In the genomic region with DNA sequence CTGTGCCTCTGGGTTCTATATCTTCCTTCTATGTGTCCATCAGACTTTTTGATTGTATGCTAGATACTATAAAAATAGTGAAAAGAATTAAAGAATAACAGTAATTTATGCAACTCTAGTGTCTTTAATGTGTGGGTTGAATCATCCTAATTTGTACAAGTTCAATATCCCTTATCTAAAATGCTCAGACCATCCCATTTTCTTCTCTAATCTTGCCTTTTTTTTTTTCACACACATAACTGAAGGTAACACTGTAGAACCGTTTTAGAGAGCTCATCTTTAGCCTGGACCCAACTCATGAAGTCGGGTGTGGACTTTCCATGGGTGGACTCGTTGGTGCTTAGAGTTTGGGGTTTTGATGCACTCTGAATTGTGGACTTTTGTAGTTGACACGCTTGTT, we compare ENCODE assay signal across 17 mouse cellular contexts.
"Had no signal": no experiment of that assay in that cellular context is flagged by ENCODE, and none has a peak within 500 bp of the region (broad histone marks: within the 10 kb centered on the region; RNA-seq: fewer than 3 reads in every experiment).

No protein-coding gene starts in this region.

- H3K9me3 ChIP-seq: limb, embryonic 10.5 days; midbrain, embryonic 15.5 days; neural tube, embryonic 12.5 days; stomach, embryonic 15.5 days had no signal

- H3K4me3 ChIP-seq: layer of hippocampus, adult 2 months; left cerebral cortex, adult 2 months; limb, embryonic 10.5 days; midbrain, embryonic 15.5 days; neural tube, embryonic 12.5 days; stomach, embryonic 15.5 days had no signal

- DNase-seq: kidney, postnatal 10 days; kidney, postnatal 4 days; lung, adult 2 months; lung, postnatal 36 days; retina, postnatal 1 day; right cerebral cortex, postnatal 14 days; thymus, adult 2 months; thymus, postnatal 4 days had no signal

- ATAC-seq: intestine, postnatal 0 days; lung, postnatal 0 days; midbrain, embryonic 15.5 days had no signal

- H3K36me3 ChIP-seq: limb, embryonic 10.5 days; midbrain, embryonic 15.5 days; neural tube, embryonic 12.5 days; stomach, embryonic 15.5 days had no signal

- H3K27me3 ChIP-seq: midbrain, embryonic 15.5 days; neural tube, embryonic 12.5 days; stomach, embryonic 15.5 days had no signal

- H3K9ac ChIP-seq: midbrain, embryonic 15.5 days; neural tube, embryonic 12.5 days; stomach, embryonic 15.5 days had no signal

- H3K4me1 ChIP-seq: limb, embryonic 10.5 days; neural tube, embryonic 12.5 days; stomach, embryonic 15.5 days had no signal

- H3K27ac ChIP-seq: layer of hippocampus, adult 2 months; left cerebral cortex, adult 2 months; limb, embryonic 10.5 days; midbrain, embryonic 15.5 days; neural tube, embryonic 12.5 days; stomach, embryonic 15.5 days had no signal

- H3K4me2 ChIP-seq: midbrain, embryonic 11.5 days; midbrain, embryonic 15.5 days; neural tube, embryonic 12.5 days; stomach, embryonic 15.5 days had no signal
